Mouse (Mus musculus) limb, embryonic 10.5 days (tissue): ENCODE data around the gene Rasgrf1. TPM values are rescaled to one million over a fixed set of nuclear protein-coding genes. Genes with fewer than 3 reads are reported as not detected.

Experiments
- DNase-seq: peaks from one replicate; pipeline ENCODE4 v3.0.0-alpha.2; 2017; ENCODE audit warnings: low spot score
- H3K27ac ChIP-seq: fragments of 300-500 bp; sonication (generic); 2 replicates; pipeline ENCODE4 v1.5.1; 2016; ENCODE audit warnings: mild to moderate bottlenecking
- H3K27me3 ChIP-seq: fragments of 300-500 bp; sonication (generic); 2 replicates; pipeline ENCODE4 v1.6.1; 2016; ENCODE audit warnings: low read depth, mild to moderate bottlenecking; ENCODE audit not compliant: poor library complexity, severe bottlenecking
- H3K36me3 ChIP-seq: fragments of 300-500 bp; sonication (generic); 2 replicates; pipeline ENCODE4 v1.6.1; 2016; ENCODE audit warnings: mild to moderate bottlenecking, moderate library complexity
- H3K4me1 ChIP-seq: fragments of 300-500 bp; sonication (generic); 2 replicates; pipeline ENCODE4 v1.6.1; 2016
- H3K4me3 ChIP-seq: fragments of 300-500 bp; sonication (generic); 2 replicates; pipeline ENCODE4 v1.5.1; 2016; ENCODE audit warnings: mild to moderate bottlenecking, moderate library complexity
- H3K9me3 ChIP-seq: fragments of 300-500 bp; sonication (generic); replicated peaks from 2 replicates; pipeline ENCODE4 v1.6.1; 2016; ENCODE audit warnings: mild to moderate bottlenecking
- WGBS: fragments of 180-500 bp; shearing (Covaris S2); methylation state at CpG from one replicate; pipeline ENCODE4 v1.1.7; 2016; 5-methylcytosine and 5-hydroxymethylcytosine counted together
- polyA plus RNA-seq: library from polyadenylated mRNA; unstranded; fragments of >200 nt; fragmentation: Nextera tagmentation; extraction: Ambion mirVana; gene quantifications from 2 replicates; pipeline ENCODE4 v1.2.1, GENCODE M21; 2016

The Rasgrf1 gene
- polyA plus RNA-seq, 1 experiment from 2014 or later, result 0.16 TPM

DNA sequence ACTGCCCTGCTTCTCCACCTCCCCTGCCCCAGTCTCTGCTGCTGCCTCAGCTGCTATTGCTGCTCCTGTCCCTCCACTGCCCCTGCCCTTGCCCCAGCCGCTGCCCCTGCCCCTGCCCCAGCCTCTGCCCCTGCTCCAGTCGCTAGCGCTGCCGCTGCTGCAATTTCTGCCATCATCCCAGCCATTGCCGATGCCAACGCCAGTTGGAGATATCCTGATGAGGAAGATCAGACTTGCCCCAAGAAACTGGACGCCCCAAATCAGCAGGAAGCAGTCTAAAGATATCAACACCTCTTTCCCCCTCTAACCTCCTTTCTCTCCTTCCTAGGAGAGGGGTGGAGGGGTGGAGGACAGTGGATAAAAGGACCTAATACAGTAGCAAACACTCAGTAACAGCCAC, 28.2 kb upstream of the Rasgrf1 start:
- H3K27me3 ChIP-seq, result peaks cover 89% of the 10 kb centered on the region
- H3K27ac ChIP-seq, result no peak overlapping the region
- no peaks in the 10 kb centered on the region for H3K36me3 ChIP-seq
- no peak for DNase-seq
- peaks cover 5% of the 10 kb centered on the region; the same call in 1 of the 2 replicates for H3K9me3 ChIP-seq
- H3K4me3 ChIP-seq, result no peak overlapping the region
- peaks cover 5% of the 10 kb centered on the region; the same call in 1 of the 2 replicates for H3K4me1 ChIP-seq
- WGBS, result 60% methylated on average over 7 of the region's 7 CpGs

DNA sequence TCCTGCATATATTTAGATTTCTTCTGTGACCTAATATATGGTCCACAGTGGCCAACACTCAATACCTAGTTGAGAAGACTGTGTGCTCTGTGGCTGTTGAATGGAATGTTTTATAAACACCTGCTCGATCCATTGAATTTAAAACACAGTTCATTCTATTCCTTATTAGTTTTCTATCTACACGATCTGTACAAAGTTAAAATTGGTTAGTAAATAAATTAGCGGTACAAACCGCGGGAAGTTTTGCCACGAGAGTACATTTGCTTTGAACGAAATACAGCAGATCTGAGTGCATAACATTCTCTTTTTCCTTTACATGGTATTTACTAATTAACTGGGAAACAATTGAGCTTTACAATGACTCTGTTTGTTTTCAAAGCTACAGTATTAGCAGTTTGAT, 27.1 kb upstream of the Rasgrf1 start:
- Histone ChIP-seq H3K9me3 (peaks cover 5% of the 10 kb centered on the region; the same call in 1 of the 2 replicates), H3K27me3 (peaks cover 84% of the 10 kb centered on the region), H3K4me1 (peaks cover 5% of the 10 kb centered on the region; the same call in 1 of the 2 replicates), H3K4me3 (no peak overlapping the region), H3K27ac (no peak overlapping the region), H3K36me3 (no peaks in the 10 kb centered on the region)
- DNase-seq, result no peak
- 48% methylated on average over 7 of the region's 7 CpGs for WGBS

DNA sequence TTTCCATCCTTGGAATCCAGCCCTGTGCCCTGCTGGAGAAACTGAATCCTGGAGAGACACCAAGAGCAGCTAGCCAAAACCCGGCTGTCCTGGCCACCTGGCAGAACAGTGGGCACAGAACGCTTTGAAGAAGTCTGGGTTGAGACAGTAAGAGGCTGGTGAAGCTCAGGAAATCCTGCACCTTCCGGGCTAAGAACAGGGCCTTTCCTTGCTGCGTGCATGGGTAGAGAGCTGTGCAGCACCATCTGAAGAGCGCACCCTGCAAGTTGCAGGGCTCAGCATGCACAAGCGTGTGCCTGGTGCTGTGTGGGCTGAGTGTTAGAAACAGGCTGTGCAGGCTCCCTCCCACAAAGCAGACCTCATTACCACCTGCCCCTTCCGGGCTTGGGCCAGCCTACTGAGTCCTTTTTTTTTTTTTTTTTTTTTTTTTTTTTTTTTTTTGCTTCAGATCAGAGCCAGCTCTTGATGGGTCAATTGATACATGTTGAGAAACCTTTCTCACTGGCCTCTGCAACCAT, 23.9 kb upstream of the Rasgrf1 start:
- no peak overlapping the region for H3K27ac ChIP-seq
- WGBS, result 26% methylated on average over 7 of the region's 7 CpGs
- no peak overlapping the region for H3K4me3 ChIP-seq
- H3K9me3 ChIP-seq, result no peaks in the 10 kb centered on the region; the same call in 1 of the 2 replicates
- H3K27me3 ChIP-seq, result peaks cover 59% of the 10 kb centered on the region
- DNase-seq, result no peak
- no peaks in the 10 kb centered on the region for H3K36me3 ChIP-seq
- no peaks in the 10 kb centered on the region for H3K4me1 ChIP-seq

DNA sequence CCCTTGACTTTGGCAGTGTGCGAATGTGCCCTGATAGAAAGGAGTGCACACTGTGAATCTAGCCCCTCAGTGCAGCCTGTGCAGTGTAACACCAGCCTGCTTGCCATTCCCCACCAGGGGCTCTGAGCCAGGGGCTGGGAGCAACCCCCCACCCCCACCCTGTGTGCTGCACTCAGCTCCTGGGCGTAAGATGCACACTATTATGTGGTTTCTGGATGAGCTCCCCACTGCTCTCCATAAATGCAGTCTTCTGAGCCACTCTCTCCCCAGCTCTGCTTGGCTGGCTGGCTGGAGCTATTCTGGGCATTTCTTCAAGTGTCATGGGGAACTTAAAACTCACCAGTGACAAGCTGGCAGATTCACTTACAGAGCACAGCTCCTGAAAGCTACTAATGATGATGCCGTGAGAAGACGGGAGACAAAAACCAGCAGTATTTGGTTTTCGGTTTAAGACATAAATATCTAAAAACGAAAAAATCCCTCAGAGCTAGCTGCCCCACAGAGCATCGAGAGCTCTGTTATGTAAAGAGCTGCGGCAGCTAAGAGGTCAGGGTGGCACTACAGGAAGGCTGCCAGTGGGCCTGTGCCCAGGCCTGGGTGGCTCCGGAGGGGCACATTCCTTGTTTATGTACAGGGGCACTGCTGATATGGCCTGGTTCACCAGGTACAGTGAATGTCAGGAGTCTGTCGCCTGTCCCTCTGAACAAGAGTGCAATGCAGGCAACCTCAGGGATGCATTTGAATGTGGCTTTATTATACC, 18.0 kb upstream of the Rasgrf1 start:
- DNase-seq, result no peak
- Histone ChIP-seq H3K27me3 (peaks cover 11% of the 10 kb centered on the region; the same call in 1 of the 2 replicates), H3K9me3 (no peaks in the 10 kb centered on the region), H3K4me3 (no peak overlapping the region), H3K4me1 (no peaks in the 10 kb centered on the region), H3K27ac (no peak overlapping the region), H3K36me3 (no peaks in the 10 kb centered on the region)
- WGBS, result 82% methylated on average over 10 of the region's 10 CpGs

DNA sequence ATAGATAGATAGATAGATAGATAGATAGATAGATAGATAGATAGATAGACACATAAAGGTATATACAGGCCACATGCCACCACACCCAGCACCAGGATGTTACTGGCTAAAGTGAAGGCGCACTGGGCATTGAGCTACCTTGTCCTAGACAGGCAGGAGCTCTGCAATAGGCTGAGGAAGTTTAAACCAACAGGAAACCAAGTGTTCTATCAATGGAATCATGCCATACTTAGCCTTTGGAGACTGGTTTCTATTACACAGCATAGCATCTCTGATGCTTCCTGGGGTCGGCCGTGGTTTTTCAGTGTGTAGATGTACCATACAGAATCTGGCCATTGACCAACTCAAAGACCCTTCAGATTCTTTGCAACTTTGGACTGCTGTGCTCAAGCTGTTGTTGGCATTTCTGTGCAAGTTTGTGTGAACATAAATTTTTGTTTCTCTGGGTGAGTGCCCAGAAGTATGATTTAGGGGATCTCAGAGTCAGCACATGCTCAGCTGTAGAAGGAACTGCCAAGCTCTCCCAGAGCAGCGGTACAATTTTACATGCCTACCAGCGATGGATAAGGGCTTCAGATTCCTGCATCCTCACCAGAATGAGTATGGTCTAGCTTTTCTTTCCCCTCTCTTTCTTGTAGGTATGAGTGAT, 17.0 kb upstream of the Rasgrf1 start:
- H3K27me3 ChIP-seq, result peaks cover 5% of the 10 kb centered on the region; the same call in 1 of the 2 replicates
- 92% methylated on average over 5 of the region's 5 CpGs for WGBS
- no peak for DNase-seq
- no peaks in the 10 kb centered on the region for H3K4me1 ChIP-seq
- H3K9me3 ChIP-seq, result no peaks in the 10 kb centered on the region
- H3K27ac ChIP-seq, result no peak overlapping the region
- no peak overlapping the region for H3K4me3 ChIP-seq
- no peaks in the 10 kb centered on the region for H3K36me3 ChIP-seq

DNA sequence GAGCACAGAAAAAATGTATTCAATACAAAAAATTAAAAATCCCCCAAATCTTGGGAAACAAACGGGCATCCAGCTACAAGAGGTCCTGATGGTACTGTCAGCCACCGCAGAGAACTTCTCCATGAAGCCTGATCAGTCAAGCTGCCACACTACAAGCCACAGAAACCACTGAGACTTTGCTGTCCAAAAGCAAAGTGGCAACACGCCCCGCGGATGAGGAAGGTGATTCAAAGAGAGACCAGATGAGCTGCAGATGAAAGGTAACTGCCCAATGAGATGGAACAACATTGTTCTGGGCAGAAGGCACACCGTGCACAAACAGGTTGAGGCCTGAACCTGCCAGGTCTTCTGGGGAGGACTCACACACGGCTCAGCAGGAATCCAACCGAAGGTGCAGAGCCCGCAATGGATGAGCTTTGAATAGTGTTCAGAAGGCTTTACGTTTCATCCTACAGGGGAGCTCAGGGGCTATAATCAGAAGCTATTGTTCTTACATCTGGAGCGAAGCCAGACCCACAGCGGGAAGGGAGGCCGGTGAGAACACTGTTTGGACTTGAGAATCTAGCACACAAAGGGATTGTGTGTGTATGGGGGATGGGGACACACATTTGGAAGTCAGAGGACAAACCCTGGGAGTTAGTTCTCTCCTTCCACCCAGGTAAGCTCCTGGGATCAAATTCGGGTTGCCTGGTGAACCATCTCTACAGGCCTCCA, 9.4 kb upstream of the Rasgrf1 start:
- no peak overlapping the region for H3K27ac ChIP-seq
- WGBS, result 41% methylated on average over 14 of the region's 14 CpGs
- H3K36me3 ChIP-seq, result no peaks in the 10 kb centered on the region
- DNase-seq, result no peak
- H3K4me1 ChIP-seq, result no peaks in the 10 kb centered on the region
- H3K27me3 ChIP-seq, result peaks cover 11% of the 10 kb centered on the region; the same call in 1 of the 2 replicates
- H3K4me3 ChIP-seq, result no peak overlapping the region
- H3K9me3 ChIP-seq, result no peaks in the 10 kb centered on the region

DNA sequence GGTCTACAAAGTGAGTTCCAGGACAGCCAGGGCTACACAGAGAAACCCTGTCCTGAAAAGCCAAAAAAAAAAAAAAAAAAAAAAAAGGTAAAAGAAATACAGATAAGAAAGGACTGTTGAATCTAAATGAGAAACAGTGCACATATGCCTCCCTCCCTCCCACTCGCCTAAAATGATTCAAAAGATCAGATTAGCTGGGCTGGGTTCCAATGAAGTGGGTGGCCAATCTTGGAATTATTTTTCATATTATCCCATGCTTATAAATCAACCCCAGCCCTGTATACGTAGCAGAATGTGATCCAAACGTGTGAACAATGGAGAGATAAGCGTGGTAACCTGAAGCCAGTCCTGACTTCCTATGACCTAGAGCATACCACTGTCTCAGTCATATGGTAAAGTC, 8.5 kb upstream of the Rasgrf1 start:
- no peak overlapping the region for H3K4me3 ChIP-seq
- DNase-seq, result no peak
- WGBS, result 77% methylated on average over 4 of the region's 4 CpGs
- H3K9me3 ChIP-seq, result no peaks in the 10 kb centered on the region
- H3K27ac ChIP-seq, result no peak overlapping the region
- H3K27me3 ChIP-seq, result peaks cover 20% of the 10 kb centered on the region
- no peaks in the 10 kb centered on the region for H3K4me1 ChIP-seq
- H3K36me3 ChIP-seq, result no peaks in the 10 kb centered on the region

DNA sequence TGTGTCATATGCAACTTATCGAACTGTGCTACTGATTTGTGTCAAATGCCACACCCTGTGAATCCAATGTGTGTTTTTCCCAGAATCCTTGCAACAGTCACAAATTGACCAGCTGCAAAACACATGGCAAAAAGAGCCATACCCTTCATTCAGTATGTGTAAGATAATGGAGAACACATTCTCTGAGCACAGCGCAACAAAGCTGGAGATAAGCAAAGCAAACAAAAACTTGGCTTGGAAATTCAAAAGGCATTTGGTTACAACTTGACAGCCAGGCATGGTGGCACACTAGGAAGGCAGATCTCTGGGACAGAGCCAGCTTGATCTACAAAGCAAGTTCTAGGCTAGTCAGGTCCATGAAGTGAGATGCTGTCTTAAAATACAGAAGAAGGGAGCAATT, 6.9 kb upstream of the Rasgrf1 start:
- 82% methylated on average over 2 of the region's 2 CpGs for WGBS
- no peak for DNase-seq
- H3K4me3 ChIP-seq, result no peak overlapping the region
- H3K27me3 ChIP-seq, result peaks cover 37% of the 10 kb centered on the region
- no peak overlapping the region for H3K27ac ChIP-seq
- no peaks in the 10 kb centered on the region for H3K9me3 ChIP-seq
- H3K4me1 ChIP-seq, result no peaks in the 10 kb centered on the region
- H3K36me3 ChIP-seq, result no peaks in the 10 kb centered on the region

GRCm38 (mm10) chr9:89906645-89907044, 3.1 kb upstream of the Rasgrf1 start:
- H3K4me3 ChIP-seq, result no peak overlapping the region
- no peak overlapping the region for H3K27ac ChIP-seq
- DNase-seq, result no peak
- H3K27me3 ChIP-seq, result peaks cover 66% of the 10 kb centered on the region
- H3K4me1 ChIP-seq, result peaks cover 27% of the 10 kb centered on the region
- H3K9me3 ChIP-seq, result no peaks in the 10 kb centered on the region
- H3K36me3 ChIP-seq, result no peaks in the 10 kb centered on the region

GRCm38 (mm10) chr9:89907941-89908340, 1.8 kb upstream of the Rasgrf1 start:
- Histone ChIP-seq H3K4me1 (peaks cover 27% of the 10 kb centered on the region), H3K27ac (no peak overlapping the region), H3K4me3 (no peak overlapping the region), H3K36me3 (no peaks in the 10 kb centered on the region), H3K9me3 (no peaks in the 10 kb centered on the region), H3K27me3 (peaks cover 77% of the 10 kb centered on the region)
- DNase-seq, result no peak

DNA sequence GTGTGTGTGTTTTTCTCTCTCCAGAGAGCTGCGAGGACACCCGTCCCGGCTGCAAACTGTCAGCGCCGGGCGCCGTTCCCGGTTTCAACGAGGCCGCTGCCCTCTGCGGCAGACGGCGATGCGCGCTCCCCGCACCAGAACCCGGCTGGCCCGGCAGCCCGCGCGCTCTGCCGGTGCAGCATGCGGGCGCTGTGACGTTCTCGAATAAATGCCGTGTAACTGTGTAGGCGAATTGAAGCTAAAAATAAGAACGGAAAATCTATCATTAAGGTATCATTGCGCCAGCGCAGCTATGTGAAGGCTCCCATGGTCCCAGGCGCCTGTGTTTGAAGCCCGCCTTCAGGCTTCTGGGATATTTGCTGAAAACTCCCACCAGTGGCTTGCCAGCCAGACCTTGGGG, 1.1 kb upstream of the Rasgrf1 start:
- peaks cover 83% of the 10 kb centered on the region for H3K27me3 ChIP-seq
- no peaks in the 10 kb centered on the region for H3K36me3 ChIP-seq
- H3K27ac ChIP-seq, result no peak overlapping the region
- H3K4me1 ChIP-seq, result peaks cover 27% of the 10 kb centered on the region
- no peaks in the 10 kb centered on the region for H3K9me3 ChIP-seq
- DNase-seq, result peak; percentile 66
- WGBS, result under 1% methylated on average over 32 of the region's 33 CpGs
- H3K4me3 ChIP-seq, result peak overlapping the region; percentile 57

- H3K27ac ChIP-seq, result no peak overlapping the region
- H3K4me1 ChIP-seq, result peaks cover 27% of the 10 kb centered on the region
- WGBS, result 1% methylated on average over 26 of the region's 26 CpGs
- H3K9me3 ChIP-seq, result no peaks in the 10 kb centered on the region
- H3K27me3 ChIP-seq, result peaks cover 97% of the 10 kb centered on the region
- no peak for DNase-seq
- H3K4me3 ChIP-seq, result peak overlapping the region; percentile 57
- H3K36me3 ChIP-seq, result no peaks in the 10 kb centered on the region
Observed at GRCm38 (mm10) chr9:89910011-89910400, 298 bp downstream of the Rasgrf1 start.
